Mouse (Mus musculus) monocyte, adult 2 months (primary cell): ENCODE results near the gene Cox6a1.
A peak's percentile ranks its signal among the peaks of the same experiment; 100 is the strongest.

Source experiments
- DNase-seq, 2 experiments: peaks; one replicate each; pipeline ENCODE4 v3.0.0; 2022; ENCODE audit warnings: low spot score in 2 of 2, low read depth in 1 of 2

Gene Cox6a1

GRCm38 (mm10) chr5:115301615-115302014 is 47.2 kb downstream of the Cox6a1 start:
- DNase-seq, result no peak

GRCm38 (mm10) chr5:115300792-115301614 is 47.8 kb downstream of the Cox6a1 start, which contains the start of gene Dynll1:
TSS of gene Dynll1 (minus strand) at chr5:115300999.
- peak; percentile 93 to 98 for DNase-seq

DNA sequence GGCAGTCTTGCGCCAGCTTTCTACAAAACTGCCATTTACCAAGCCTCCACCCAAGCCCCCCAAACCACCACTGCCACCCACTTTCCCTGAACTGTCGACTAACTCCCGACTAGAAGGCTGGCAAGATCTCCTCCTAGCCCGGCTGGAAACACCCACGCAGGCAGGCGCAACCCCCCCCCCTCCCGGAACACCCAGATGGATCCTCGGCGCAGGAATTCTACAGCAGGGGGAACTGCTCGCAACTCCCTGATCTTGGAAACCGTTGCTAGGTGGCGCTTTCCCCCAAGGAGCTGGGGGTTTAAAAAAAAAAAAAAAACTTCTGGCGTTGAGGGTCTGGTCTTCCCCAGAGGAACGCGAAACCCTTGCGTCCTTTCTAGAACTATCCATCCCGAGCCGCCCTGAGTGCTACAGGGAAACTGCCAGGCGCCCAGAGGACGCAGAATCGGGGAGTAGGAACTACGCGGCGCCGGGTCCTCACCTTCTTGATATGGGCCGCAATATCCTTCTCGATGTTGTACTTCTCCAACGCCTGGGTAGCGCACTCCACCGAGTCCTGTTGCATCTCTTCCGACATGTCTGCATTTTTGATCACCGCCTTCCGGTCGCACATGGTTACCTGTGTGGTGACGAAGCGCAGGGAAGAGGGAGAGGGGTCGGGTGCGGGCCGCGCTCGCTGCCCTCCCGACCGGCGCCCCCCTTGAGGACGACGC is 48.6 kb downstream of the Cox6a1 start:
- DNase-seq, result peak in 1 of 2 experiments; percentile 12

DNA sequence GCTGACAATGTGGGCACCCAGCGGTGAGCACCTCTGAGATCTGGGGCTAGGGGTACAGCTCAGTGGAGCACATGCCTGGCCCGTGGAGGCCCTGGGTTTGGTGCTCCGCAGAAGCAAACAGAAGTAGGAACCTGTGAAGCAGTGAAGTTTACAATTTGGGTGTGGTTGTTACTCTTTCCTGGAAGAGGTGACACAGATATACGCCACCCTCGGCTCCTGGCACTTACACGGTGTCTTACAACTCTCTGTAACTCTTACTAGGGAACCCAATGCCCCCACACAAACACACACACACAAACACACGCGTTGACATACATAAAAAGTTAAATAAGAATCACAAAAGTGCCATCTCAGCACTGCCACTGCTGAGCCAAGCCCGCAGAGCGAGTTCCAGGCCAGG is 52.4 kb downstream of the Cox6a1 start:
- DNase-seq, result no peak
